Mouse (Mus musculus) liver, embryonic 16.5 days (tissue): ENCODE results near the gene Dip2a. TPM values are rescaled to one million over a fixed set of nuclear protein-coding genes. Genes with fewer than 3 reads are reported as not detected.

Experiments used
- ATAC-seq: fragments of 200-750 bp; cut with Nextera tagmentation; 2 replicates; pipeline ENCODE4 v1.8.0; 2017; ENCODE audit warnings: low read depth, mild to moderate bottlenecking, moderate number of reproducible peaks, moderate library complexity
- H3K27ac ChIP-seq: fragments of 300-500 bp; sonication (generic); 2 replicates; pipeline ENCODE4 v1.5.1; 2014; ENCODE audit warnings: mild to moderate bottlenecking, low read length
- H3K27me3 ChIP-seq: fragments of 300-500 bp; sonication (generic); 2 replicates; pipeline ENCODE4 v1.6.1; 2014; ENCODE audit warnings: low read depth, low read length, mixed read lengths; ENCODE audit not compliant: control insufficient read depth, insufficient read depth
- H3K36me3 ChIP-seq: fragments of 300-500 bp; sonication (generic); 2 replicates; pipeline ENCODE4 v1.6.1; 2014; ENCODE audit warnings: mild to moderate bottlenecking; ENCODE audit not compliant: control insufficient read depth, insufficient read depth
- H3K4me1 ChIP-seq: fragments of 300-500 bp; sonication (generic); 2 replicates; pipeline ENCODE4 v1.6.1; 2014; ENCODE audit warnings: low read depth, low read length, mixed read lengths; ENCODE audit not compliant: control insufficient read depth
- H3K4me2 ChIP-seq: fragments of 300-500 bp; sonication (generic); 2 replicates; pipeline ENCODE4 v1.6.1; 2014; ENCODE audit warnings: low read depth, low read length, mixed read lengths
- H3K4me3 ChIP-seq: fragments of 300-500 bp; sonication (generic); 2 replicates; pipeline ENCODE4 v1.5.1; 2014; ENCODE audit warnings: low read depth, mild to moderate bottlenecking, low read length
- H3K9ac ChIP-seq: fragments of 300-500 bp; sonication (generic); 2 replicates; pipeline ENCODE4 v1.6.1; 2014; ENCODE audit warnings: low read depth, low read length
- H3K9me3 ChIP-seq: fragments of 300-500 bp; sonication (generic); replicated peaks from 2 replicates; pipeline ENCODE4 v1.6.1; 2016; ENCODE audit warnings: low read length; ENCODE audit not compliant: control insufficient read depth
- WGBS: fragments of 180-500 bp; shearing (Covaris S2); extraction: QIAGEN DNeasy Blood & Tissue Kit; methylation state at CpG from one replicate; pipeline ENCODE4 v1.1.7; 2014; ENCODE audit not compliant: insufficient replicate concordance; 5-methylcytosine and 5-hydroxymethylcytosine counted together
- polyA plus RNA-seq: library from polyadenylated mRNA; unstranded; fragments of >200 nt; fragmentation: Nextera tagmentation; extraction: Ambion mirVana; gene quantifications from 2 replicates; pipeline ENCODE4 v1.2.1, GENCODE M21; 2015

The Dip2a gene
- polyA plus RNA-seq, 1 experiment from 2014 or later = 1.6 TPM

GRCm38 (mm10) chr10:76329093-76329492 lies 16.0 kb downstream of the Dip2a start:
- no peaks in the 10 kb centered on the region for H3K27me3 ChIP-seq
- no peak for ATAC-seq
- H3K4me3 ChIP-seq = no peak overlapping the region
- H3K4me2 ChIP-seq = no peak overlapping the region
- no peaks in the 10 kb centered on the region for H3K36me3 ChIP-seq
- H3K9me3 ChIP-seq = no peaks in the 10 kb centered on the region
- no peaks in the 10 kb centered on the region for H3K4me1 ChIP-seq
- no peak overlapping the region for H3K9ac ChIP-seq
- 40% methylated on average over 4 of the region's 4 CpGs for WGBS
- H3K27ac ChIP-seq = no peak overlapping the region

- no peak overlapping the region for H3K4me2 ChIP-seq
- H3K4me3 ChIP-seq = no peak overlapping the region
These were observed 16.5 kb downstream of the Dip2a start for GRCm38 (mm10) chr10:76328574-76328973.

GRCm38 (mm10) chr10:76326304-76327006 lies 18.6 kb downstream of the Dip2a start:
- Histone ChIP-seq H3K9ac (no peak overlapping the region), H3K27ac (no peak overlapping the region), H3K27me3 (no peaks in the 10 kb centered on the region), H3K4me2 (no peak overlapping the region), H3K9me3 (no peaks in the 10 kb centered on the region), H3K4me3 (no peak overlapping the region), H3K36me3 (no peaks in the 10 kb centered on the region), H3K4me1 (no peaks in the 10 kb centered on the region)
- ATAC-seq = no peak
- WGBS = 50% methylated on average over 6 of the region's 6 CpGs

More at GRCm38 (mm10) chr10:76328574-76328973, 16.5 kb downstream of the Dip2a start:
- H3K9me3 ChIP-seq = no peaks in the 10 kb centered on the region
- 51% methylated on average over 3 of the region's 3 CpGs for WGBS
- no peaks in the 10 kb centered on the region for H3K4me1 ChIP-seq
- H3K9ac ChIP-seq = no peak overlapping the region
- H3K27me3 ChIP-seq = no peaks in the 10 kb centered on the region
- no peaks in the 10 kb centered on the region for H3K36me3 ChIP-seq
- H3K27ac ChIP-seq = no peak overlapping the region
- ATAC-seq = no peak

GRCm38 (mm10) chr10:76317623-76318022 lies 27.5 kb downstream of the Dip2a start:
- H3K9me3 ChIP-seq = no peaks in the 10 kb centered on the region
- no peaks in the 10 kb centered on the region for H3K27me3 ChIP-seq
- H3K36me3 ChIP-seq = no peaks in the 10 kb centered on the region; the same call in 1 of the 2 replicates
- no peak overlapping the region for H3K4me3 ChIP-seq
- no peak overlapping the region for H3K27ac ChIP-seq
- ATAC-seq = no peak
- no peak overlapping the region for H3K4me2 ChIP-seq
- WGBS = 74% methylated on average over 12 of the region's 12 CpGs
- no peaks in the 10 kb centered on the region for H3K4me1 ChIP-seq
- no peak overlapping the region for H3K9ac ChIP-seq

- H3K27me3 ChIP-seq = no peaks in the 10 kb centered on the region
- 74% methylated on average over 7 of the region's 7 CpGs for WGBS
- no peaks in the 10 kb centered on the region for H3K4me1 ChIP-seq
- H3K36me3 ChIP-seq = no peaks in the 10 kb centered on the region; the same call in 1 of the 2 replicates
- H3K9ac ChIP-seq = no peak overlapping the region
- H3K9me3 ChIP-seq = no peaks in the 10 kb centered on the region
- H3K27ac ChIP-seq = no peak overlapping the region
- no peak for ATAC-seq
- no peak overlapping the region for H3K4me3 ChIP-seq
- no peak overlapping the region for H3K4me2 ChIP-seq
These were observed 28.9 kb downstream of the Dip2a start for GRCm38 (mm10) chr10:76316194-76316593.

GRCm38 (mm10) chr10:76306738-76307137 lies 38.4 kb downstream of the Dip2a start:
- Histone ChIP-seq H3K4me1 (no peaks in the 10 kb centered on the region), H3K27ac (no peak overlapping the region), H3K36me3 (no peaks in the 10 kb centered on the region), H3K9me3 (no peaks in the 10 kb centered on the region), H3K4me3 (no peak overlapping the region), H3K9ac (no peak overlapping the region), H3K4me2 (no peak overlapping the region), H3K27me3 (no peaks in the 10 kb centered on the region)
- no peak; the same call in 1 of the 2 replicates for ATAC-seq
- 28% methylated on average over 9 of the region's 9 CpGs for WGBS

- WGBS = 72% methylated on average over 5 of the region's 5 CpGs
- ATAC-seq = no peak
- Histone ChIP-seq H3K4me3 (no peak overlapping the region), H3K27me3 (no peaks in the 10 kb centered on the region), H3K4me2 (no peak overlapping the region), H3K9me3 (no peaks in the 10 kb centered on the region), H3K27ac (no peak overlapping the region), H3K9ac (no peak overlapping the region), H3K4me1 (no peaks in the 10 kb centered on the region), H3K36me3 (peaks cover 3% of the 10 kb centered on the region; the same call in 1 of the 2 replicates)
These were observed 45.0 kb downstream of the Dip2a start for GRCm38 (mm10) chr10:76300133-76300532.

- no peak for ATAC-seq
These were observed 51.9 kb downstream of the Dip2a start for GRCm38 (mm10) chr10:76293222-76293621.

GRCm38 (mm10) chr10:76289936-76290671 lies 55.0 kb downstream of the Dip2a start:
- H3K36me3 ChIP-seq = peaks cover under 1% of the 10 kb centered on the region; the same call in 1 of the 2 replicates
- H3K4me2 ChIP-seq = no peak overlapping the region
- no peak overlapping the region for H3K9ac ChIP-seq
- 44% methylated on average over 3 of the region's 3 CpGs for WGBS
- no peak overlapping the region for H3K27ac ChIP-seq
- no peaks in the 10 kb centered on the region for H3K4me1 ChIP-seq
- no peak for ATAC-seq
- H3K27me3 ChIP-seq = no peaks in the 10 kb centered on the region
- no peak overlapping the region for H3K4me3 ChIP-seq
- H3K9me3 ChIP-seq = no peaks in the 10 kb centered on the region

More at GRCm38 (mm10) chr10:76293222-76293621, 51.9 kb downstream of the Dip2a start:
- Histone ChIP-seq H3K27ac (no peak overlapping the region), H3K9me3 (no peaks in the 10 kb centered on the region), H3K4me2 (no peak overlapping the region), H3K4me3 (no peak overlapping the region), H3K9ac (no peak overlapping the region), H3K36me3 (peaks cover 4% of the 10 kb centered on the region; the same call in 1 of the 2 replicates), H3K4me1 (no peaks in the 10 kb centered on the region), H3K27me3 (no peaks in the 10 kb centered on the region)
- 75% methylated on average over 4 of the region's 4 CpGs for WGBS
